14 mouse cellular contexts compared by ENCODE assay signal in the genomic region with DNA sequence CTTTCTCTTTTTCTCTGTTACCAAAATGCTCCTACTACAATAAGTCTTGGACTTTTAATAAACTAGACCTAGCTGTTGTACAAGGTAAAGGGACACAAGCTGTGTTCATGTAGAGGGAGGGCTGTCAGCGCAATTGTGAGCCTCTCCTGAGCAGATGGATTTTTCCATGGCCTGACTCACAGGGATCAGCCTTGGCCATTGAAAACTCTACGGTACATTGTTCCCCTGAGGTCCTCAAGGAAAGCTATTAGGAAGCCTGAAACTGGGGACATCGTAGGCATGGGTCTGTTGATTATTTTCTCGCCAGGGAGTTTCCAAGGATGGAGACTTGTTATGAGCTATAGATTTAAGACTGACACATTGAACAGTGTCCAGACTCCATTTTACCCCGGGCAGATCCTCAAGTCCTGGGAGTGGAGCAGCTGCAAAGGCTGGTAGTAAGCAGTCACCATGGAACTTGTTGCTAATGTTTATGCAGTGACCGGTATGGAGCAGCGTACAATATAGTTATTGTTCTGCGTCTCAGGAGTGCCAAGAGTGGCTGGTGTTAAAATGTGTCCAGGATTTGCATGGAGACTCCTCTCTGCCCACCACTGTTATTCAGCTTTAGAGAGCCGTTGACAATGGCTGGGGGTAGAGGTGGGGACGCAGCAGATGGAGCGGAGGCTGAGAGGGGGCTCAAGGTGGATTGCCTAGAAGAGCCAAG. TPM values are rescaled to one million over a fixed set of nuclear protein-coding genes. Genes with fewer than 3 reads are reported as not detected.
DNase-seq lines count a peak whose midpoint lies in the region; ATAC-seq and TF ChIP-seq lines count a peak whose summit lies in the region.
"Had no signal": no experiment of that assay in that cellular context is flagged by ENCODE, and none has a peak within 500 bp of the region (broad histone marks: within the 10 kb centered on the region; RNA-seq: fewer than 3 reads in every experiment).

No protein-coding gene starts in this region.

- ATAC-seq in forebrain, postnatal 0 days: peak; percentile 69
- ATAC-seq in limb, embryonic 14.5 days (ENCODE audit: low FRiP score, low read depth): no peak

- no peaks in the 10 kb centered on the region for H3K36me3 ChIP-seq in forebrain, postnatal 0 days (ENCODE audit: insufficient read depth)
- no peaks in the 10 kb centered on the region for H3K36me3 ChIP-seq in limb, embryonic 14.5 days (ENCODE audit: control insufficient read depth, insufficient read depth, low read length)

- H3K9me3 ChIP-seq in forebrain, postnatal 0 days (ENCODE audit: low read length): no peaks in the 10 kb centered on the region
- H3K9me3 ChIP-seq in limb, embryonic 14.5 days (ENCODE audit: control insufficient read depth, low read length): no peaks in the 10 kb centered on the region

- H3K4me2 ChIP-seq in forebrain, postnatal 0 days (ENCODE audit: low read depth): no peak overlapping the region
- H3K4me2 ChIP-seq in limb, embryonic 14.5 days (replicated peaks; ENCODE audit: low read depth, low read length, severe bottlenecking): no peak overlapping the region

- no peaks in the 10 kb centered on the region for H3K4me1 ChIP-seq in forebrain, postnatal 0 days (ENCODE audit: insufficient read depth)
- H3K4me1 ChIP-seq in limb, embryonic 14.5 days (ENCODE audit: control insufficient read depth, insufficient read depth, low read length): peaks cover 3% of the 10 kb centered on the region; the same call in 1 of the 2 replicates

- peak; percentile 50 for DNase-seq in adrenal gland, adult 8-10 months
- DNase-seq in adrenal gland, postnatal 25 days: peak; percentile 24
- no peak for DNase-seq in forebrain, postnatal 0 days
- no peak for DNase-seq in limb, embryonic 14.5 days (ENCODE audit: low spot score)
- no peak for DNase-seq in frontal cortex, adult 2 months (ENCODE audit: extremely low spot score in 1 of 2, low spot score in 1 of 2)
- no peak for DNase-seq in thymus, postnatal 36 days
- DNase-seq in T-cell, adult 2 months (ENCODE audit: low spot score): no peak
- DNase-seq in cerebellum, adult 11 months: no peak
- DNase-seq: cerebellum, postnatal 10 days; heart, postnatal 4 days; kidney, postnatal 25 days; thymus, postnatal 25 days had no signal

- H3K27ac ChIP-seq in forebrain, postnatal 0 days (ENCODE audit: low read depth, low read length): no peak overlapping the region
- 0 out of 2 replicates have a peak overlapping the region, but pooled peaks have one; percentile 35 for H3K27ac ChIP-seq in limb, embryonic 14.5 days (replicated peaks; ENCODE audit: low read depth, low read length)

- H3K9ac ChIP-seq in forebrain, postnatal 0 days: no peak overlapping the region
- H3K9ac ChIP-seq in limb, embryonic 14.5 days (ENCODE audit: low read depth, low read length, severe bottlenecking): no peak overlapping the region

- no peaks in the 10 kb centered on the region for H3K27me3 ChIP-seq in forebrain, postnatal 0 days (ENCODE audit: insufficient read depth, low read length)
- no peaks in the 10 kb centered on the region for H3K27me3 ChIP-seq in limb, embryonic 14.5 days (ENCODE audit: control insufficient read depth, insufficient read depth, low read length)

- TF ChIP-seq POLR2A in limb, embryonic 14.5 days (IDR thresholded peaks at IDR 0.05; ENCODE audit: borderline replicate concordance, extremely low read depth, insufficient read depth, insufficient read length): no peak

- H3K4me3 ChIP-seq in forebrain, postnatal 0 days (ENCODE audit: low read depth, low read length): no peak overlapping the region
- H3K4me3 ChIP-seq in limb, embryonic 14.5 days (replicated peaks; ENCODE audit: low read length): no peak overlapping the region
- H3K4me3 ChIP-seq: erythroblast, embryonic 14.5 days; myocyte had no signal

- 23% methylated on average over 11 of the region's 11 CpGs for WGBS in forebrain, postnatal 0 days
- 61% methylated on average over 11 of the region's 11 CpGs for WGBS in limb, embryonic 14.5 days

- TF ChIP-seq CTCF in forebrain, postnatal 0 days (IDR thresholded peaks at IDR 0.05; ENCODE audit: low read depth): no peak

RNA-seq across cellular contexts. Expression of a gene that starts 28.5 kb away (rescaled TPM):
- 100 to 1,000 TPM; 130 to 186 (median 164) TPM for total RNA-seq in adrenal gland, adult 8-10 months (2022)
- 132 and 152 TPM in 2 replicates for total RNA-seq in adrenal gland, postnatal 25 days (2021)
- total RNA-seq in forebrain, postnatal 0 days (2014; rRNA removed): 9.5 and 16.9 TPM in 2 replicates
- 7.9 and 12.3 TPM in 2 replicates for polyA plus RNA-seq in forebrain, postnatal 0 days (2015; fragmentation: Nextera tagmentation; extraction: Ambion mirVana)
- polyA plus RNA-seq in limb, embryonic 14.5 days (2012; rRNA removed): 16.3 and 17.5 TPM in 2 replicates
- 8.1 and 8.5 TPM in 2 replicates for polyA plus RNA-seq in limb, embryonic 14.5 days (2014; fragmentation: Nextera tagmentation; extraction: Ambion mirVana)
- polyA plus RNA-seq in frontal cortex, adult 2 months (2012; rRNA removed): 24.3 and 26.2 TPM in 2 replicates

Comparison
In these comparisons a context has a peak if more than half of its experiments do, and no peak if none do; other contexts are left out.
1. DNase-seq: peak in adrenal gland, adult 8-10 months (single experiment) and adrenal gland, postnatal 25 days (single experiment); none in forebrain, postnatal 0 days (single experiment), limb, embryonic 14.5 days (single experiment), frontal cortex, adult 2 months (0 of 2), thymus, postnatal 36 days (0 of 2), T-cell, adult 2 months (single experiment) and cerebellum, adult 11 months (single experiment).